Mouse (Mus musculus): ENCODE data around the gene Atp8b2. TPM values are rescaled to one million over a fixed set of nuclear protein-coding genes. Genes with fewer than 3 reads are reported as not detected.

The Atp8b2 gene
- total RNA-seq, 2 experiments from 2014 or later: 51.4 to 59.6 TPM

DNA sequence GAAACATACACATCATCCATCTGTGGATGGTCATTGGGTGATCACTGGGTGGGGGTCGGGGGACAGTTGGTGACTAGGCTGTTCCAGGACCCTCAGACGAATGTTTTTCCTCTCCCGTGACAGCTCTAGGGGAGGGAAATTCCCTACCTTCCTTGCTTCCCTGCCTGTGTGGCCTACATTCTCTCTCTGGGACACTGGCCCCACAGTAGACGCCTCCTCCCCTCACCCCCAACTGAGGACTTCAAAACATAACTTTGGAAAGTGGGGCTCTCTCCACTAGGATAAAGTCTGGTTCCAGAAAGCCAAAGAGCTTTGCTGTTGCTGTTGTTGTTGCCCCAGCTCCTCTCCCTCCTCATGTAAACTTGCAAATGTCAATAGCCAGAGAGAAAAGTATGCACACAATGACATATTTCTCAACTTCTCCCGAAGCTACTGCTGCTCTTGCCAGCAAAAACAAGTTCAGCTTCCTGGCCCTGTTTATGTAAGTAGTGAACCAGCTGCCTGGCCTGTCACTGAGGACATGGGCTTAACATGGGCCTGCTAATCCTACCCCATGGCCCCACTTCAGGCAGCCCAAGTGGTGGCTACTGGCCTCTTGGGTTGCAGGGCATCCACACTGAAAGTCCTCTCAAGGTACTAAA lies 64.3 kb downstream of the Atp8b2 start:
- DNase-seq: peak; percentile 26

DNA sequence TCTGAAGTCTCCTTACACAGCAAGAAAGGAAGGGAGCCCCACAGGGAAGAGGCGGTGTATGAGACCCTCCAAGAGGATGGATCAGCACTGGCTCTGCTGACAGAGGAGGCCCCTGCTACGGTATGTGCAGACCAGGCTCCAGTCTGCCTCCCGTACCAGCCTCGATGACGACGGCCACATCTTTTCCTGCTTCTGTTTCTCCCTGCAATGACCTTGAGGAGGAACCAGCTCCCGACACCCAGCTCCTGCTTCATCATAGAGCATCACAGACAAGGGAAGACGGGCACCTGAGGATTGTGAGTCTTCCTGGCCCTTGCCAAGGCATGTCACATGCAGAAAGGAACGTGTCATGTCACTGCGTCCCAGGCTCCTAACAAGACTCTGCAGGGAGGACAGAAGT lies 65.3 kb downstream of the Atp8b2 start:
- no peak for DNase-seq

DNA sequence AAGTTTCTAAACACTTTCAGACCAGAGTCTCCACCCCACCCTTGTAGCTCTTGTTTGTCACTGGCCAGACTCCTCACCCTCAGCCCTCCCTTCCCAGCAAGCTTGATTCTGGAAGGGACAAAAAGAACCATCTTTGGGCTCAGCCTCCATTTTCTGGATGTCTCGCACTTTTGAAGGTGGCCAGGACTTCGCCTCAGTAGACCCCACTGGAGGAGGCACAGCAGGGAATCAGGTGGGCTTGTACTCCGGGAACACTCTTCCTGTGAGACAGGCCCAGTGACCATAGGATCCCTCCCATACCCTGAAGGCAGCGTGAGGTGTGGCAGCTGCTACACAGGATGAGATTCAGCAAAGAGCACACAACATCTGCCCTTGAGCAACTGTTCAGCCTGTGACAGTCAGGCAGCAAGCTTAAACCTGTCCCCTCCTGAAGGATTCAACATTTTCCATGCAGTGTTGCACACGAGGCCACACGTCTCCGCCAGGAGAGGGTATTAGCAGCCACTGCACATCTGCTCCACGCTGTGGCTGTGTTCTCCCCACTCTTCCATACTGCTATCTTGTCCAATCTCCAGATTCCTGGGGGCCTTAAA lies 66.0 kb downstream of the Atp8b2 start:
- no peak for DNase-seq

DNA sequence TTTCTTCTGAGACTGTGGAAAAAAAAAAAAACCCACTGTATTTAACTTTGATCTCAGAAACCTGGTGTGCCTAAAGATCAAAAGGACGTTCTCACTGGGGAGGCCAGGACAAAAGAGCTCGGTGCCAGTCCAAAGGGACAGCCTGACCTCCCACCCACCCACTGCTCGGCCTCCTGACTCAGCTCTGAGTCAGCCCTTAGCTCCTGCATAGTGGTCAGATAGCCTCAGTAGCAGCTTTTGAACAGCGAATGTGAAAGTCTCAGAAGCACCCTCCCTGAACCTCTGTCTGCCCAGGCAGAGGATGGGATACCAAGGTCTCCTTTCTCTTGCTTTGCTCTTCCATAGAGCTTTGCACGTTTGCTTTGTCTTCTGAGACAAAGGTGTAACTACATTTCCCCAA lies 66.7 kb downstream of the Atp8b2 start:
- DNase-seq: no peak

DNA sequence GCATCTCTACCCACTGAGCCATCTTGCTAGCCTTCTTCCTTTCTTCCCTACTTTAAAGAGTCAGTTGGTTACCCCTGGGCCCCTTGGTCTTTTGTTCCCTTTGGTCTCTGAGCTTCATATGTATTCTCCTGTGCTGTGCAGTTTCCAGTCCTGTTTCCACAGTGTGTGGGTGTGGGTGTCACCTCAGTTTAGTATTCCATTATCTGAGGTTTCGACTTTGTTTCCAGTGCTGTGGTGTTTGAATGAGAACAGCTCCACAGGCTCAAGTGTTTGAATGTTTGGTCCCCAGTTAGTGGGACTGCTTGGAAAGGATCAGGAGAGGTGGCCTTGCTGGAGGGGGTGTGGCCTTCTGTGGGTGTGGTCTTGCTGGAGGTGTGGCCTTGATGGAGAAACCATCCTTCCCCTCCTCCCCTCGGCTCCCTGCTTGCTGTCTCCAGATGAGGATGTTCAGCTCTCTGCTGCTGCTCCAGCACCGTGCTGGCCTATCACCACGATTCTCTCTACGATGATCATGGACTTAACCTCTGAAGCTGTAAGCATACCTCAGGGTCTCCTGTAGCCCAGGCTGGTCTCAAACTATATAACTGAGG lies 70.7 kb downstream of the Atp8b2 start:
- DNase-seq: no peak

DNA sequence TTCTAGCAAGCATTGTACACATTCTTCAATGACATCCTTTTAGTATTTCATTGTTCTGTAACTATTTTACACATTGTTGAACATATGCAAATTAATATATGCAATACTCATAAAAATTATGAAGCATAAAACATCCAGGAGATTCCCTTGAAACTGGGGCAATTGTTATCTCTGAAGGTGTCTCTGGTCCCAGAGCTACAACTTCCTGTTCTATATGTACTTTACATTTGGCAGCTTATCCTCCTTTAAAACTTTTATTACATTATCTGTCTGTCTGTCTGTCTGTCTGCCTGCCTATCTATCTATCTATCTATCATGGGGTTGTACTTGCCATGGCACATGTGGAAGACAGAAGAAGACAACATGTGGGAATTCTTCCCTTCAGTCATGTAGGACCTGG lies 71.6 kb downstream of the Atp8b2 start:
- no peak for DNase-seq

DNA sequence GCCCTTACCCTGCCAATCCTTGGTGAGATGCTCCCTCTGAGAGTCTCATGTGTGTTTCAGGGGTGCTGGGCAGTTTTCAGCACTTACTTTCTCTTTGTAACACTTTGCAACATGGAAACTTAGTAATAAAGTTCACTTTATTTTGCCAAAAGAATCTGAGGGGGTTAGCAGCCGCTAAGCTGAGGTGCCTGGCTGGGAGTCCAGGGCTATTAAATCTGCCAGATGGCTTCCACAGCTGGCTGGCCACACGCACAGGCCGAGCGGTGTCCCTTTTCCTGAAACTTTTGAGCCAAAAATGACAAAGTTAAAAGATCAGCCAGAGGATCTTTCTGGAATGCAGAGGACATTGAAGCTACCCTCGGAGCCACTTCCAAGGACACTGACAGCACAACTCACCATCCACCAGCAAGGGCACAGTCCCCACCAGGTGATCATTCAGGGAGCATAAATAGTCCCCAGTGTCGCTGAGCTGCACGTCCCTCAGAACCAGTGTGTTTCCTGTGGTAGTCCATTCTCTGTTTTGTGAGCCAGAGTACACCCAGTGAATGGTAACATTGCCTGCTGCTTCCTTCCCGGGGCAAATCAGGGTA lies 73.4 kb downstream of the Atp8b2 start:
- no peak for DNase-seq

Small RNAs within 50 kb of the gene (microRNA-seq; reads per million reads assigned to microRNA genes)
- gene Mir7669: 0 to 1.0 reads per million in 2 experiments

Other genes with a start within 250 kb of the Atp8b2 start
- gene Adar, start 248.5 kb downstream of the Atp8b2 start, total RNA-seq (2021): 10 to 100 TPM; 20.4 to 21.5 TPM
- gene Chrnb2, start 198.9 kb downstream of the Atp8b2 start, total RNA-seq (2021): under 1 TPM; 0.09 to 0.17 TPM
- 10 to 100 TPM; 37.9 to 40.0 TPM for gene Ube2q1, start 189.9 kb downstream of the Atp8b2 start, total RNA-seq (2021)
- 10 to 100 TPM; 23.5 to 23.8 TPM for gene She, start 132.1 kb downstream of the Atp8b2 start, total RNA-seq (2021)
- gene Il6ra, start 50.3 kb downstream of the Atp8b2 start, total RNA-seq (2021): 1 to 10 TPM; 1.5 to 2.0 TPM
- gene Hax1, start 35.3 kb upstream of the Atp8b2 start, total RNA-seq (2021): 10 to 100 TPM; 39.0 to 44.5 TPM
- gene 4933434E20Rik, start 88.1 kb upstream of the Atp8b2 start, total RNA-seq (2021): 10 to 100 TPM; 56.4 to 66.5 TPM
- 100 to 1,000 TPM; 160 to 164 TPM for gene Ubap2l, start 89.1 kb upstream of the Atp8b2 start, total RNA-seq (2021)
- 100 to 1,000 TPM; 127 to 134 TPM for gene Tpm3, start 109.1 kb upstream of the Atp8b2 start, total RNA-seq (2021)
- under 1 TPM; 0.12 to 0.23 TPM for gene Nup210l, start 140.6 kb upstream of the Atp8b2 start, total RNA-seq (2021)

Data from heart, postnatal 4 days (tissue).